In the genomic region with DNA sequence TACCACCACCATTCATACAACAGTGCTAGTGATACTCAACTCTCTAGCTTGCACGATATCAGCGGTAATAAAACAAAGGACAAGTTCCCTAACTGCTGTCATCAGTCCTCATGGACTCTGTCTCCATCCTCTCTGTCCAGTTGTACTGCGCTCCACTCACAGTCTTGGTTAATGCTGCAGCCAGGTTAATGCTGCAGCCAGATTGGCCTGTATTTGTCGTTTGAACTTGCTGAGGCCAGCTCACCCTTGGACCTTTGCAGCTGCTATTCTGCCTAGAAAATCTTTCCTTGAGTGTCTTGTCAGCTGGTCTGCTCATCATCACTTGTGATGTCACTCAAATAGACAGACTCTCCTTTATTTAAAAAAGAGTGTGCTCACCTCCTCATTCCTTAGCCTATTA, we compare ENCODE assay signal across 12 mouse cellular contexts.
DNase-seq lines count a peak whose midpoint lies in the region; ATAC-seq lines count a peak whose summit lies in the region.
"Had no signal": no experiment of that assay in that cellular context is flagged by ENCODE, and none has a peak within 500 bp of the region (broad histone marks: within the 10 kb centered on the region; RNA-seq: fewer than 3 reads in every experiment).

No protein-coding gene starts in this region.

- no peak overlapping the region for H3K4me2 ChIP-seq in heart, embryonic 12.5 days
- no peak overlapping the region for H3K4me2 ChIP-seq in kidney, embryonic 15.5 days
- H3K4me2 ChIP-seq in midbrain, embryonic 11.5 days, result no peak overlapping the region
- H3K4me2 ChIP-seq in midbrain, embryonic 14.5 days (ENCODE audit: low read length), result no peak overlapping the region
- H3K4me2 ChIP-seq: liver, embryonic 15.5 days had no signal

- 55% methylated on average over 4 of the region's 4 CpGs for WGBS in heart, embryonic 12.5 days
- WGBS in kidney, embryonic 15.5 days, result 76% methylated on average over 4 of the region's 4 CpGs
- 83% methylated on average over 4 of the region's 4 CpGs for WGBS in midbrain, embryonic 11.5 days
- WGBS in midbrain, embryonic 14.5 days, result 77% methylated on average over 4 of the region's 4 CpGs

- no peaks in the 10 kb centered on the region for H3K9me3 ChIP-seq in heart, embryonic 12.5 days (replicated peaks)
- no peaks in the 10 kb centered on the region for H3K9me3 ChIP-seq in kidney, embryonic 15.5 days (replicated peaks)
- H3K9me3 ChIP-seq in midbrain, embryonic 11.5 days (ENCODE audit: control insufficient read depth, low read length), result no peaks in the 10 kb centered on the region
- no peaks in the 10 kb centered on the region for H3K9me3 ChIP-seq in midbrain, embryonic 14.5 days (ENCODE audit: control insufficient read depth, low read length)
- H3K9me3 ChIP-seq: liver, embryonic 15.5 days; megakaryocyte, embryonic 14.5 days had no signal

- H3K9ac ChIP-seq in heart, embryonic 12.5 days, result no peak overlapping the region
- H3K9ac ChIP-seq in kidney, embryonic 15.5 days, result no peak overlapping the region
- no peak overlapping the region for H3K9ac ChIP-seq in midbrain, embryonic 11.5 days (ENCODE audit: low read length)
- H3K9ac ChIP-seq in midbrain, embryonic 14.5 days (replicated peaks; ENCODE audit: low read length), result no peak overlapping the region
- H3K9ac ChIP-seq: liver, embryonic 15.5 days had no signal

- H3K27me3 ChIP-seq in heart, embryonic 12.5 days (replicated peaks), result no peaks in the 10 kb centered on the region
- no peaks in the 10 kb centered on the region for H3K27me3 ChIP-seq in kidney, embryonic 15.5 days
- no peaks in the 10 kb centered on the region for H3K27me3 ChIP-seq in midbrain, embryonic 11.5 days (ENCODE audit: control insufficient read depth, insufficient read depth, low read length)
- H3K27me3 ChIP-seq in midbrain, embryonic 14.5 days (ENCODE audit: control insufficient read depth, insufficient read depth, low read length), result no peaks in the 10 kb centered on the region
- H3K27me3 ChIP-seq: liver, embryonic 15.5 days; megakaryocyte, embryonic 14.5 days had no signal

- H3K4me3 ChIP-seq in heart, embryonic 12.5 days, result no peak overlapping the region
- no peak overlapping the region for H3K4me3 ChIP-seq in kidney, embryonic 15.5 days (replicated peaks)
- H3K4me3 ChIP-seq in midbrain, embryonic 11.5 days (ENCODE audit: low read depth, low read length), result no peak overlapping the region
- no peak overlapping the region for H3K4me3 ChIP-seq in midbrain, embryonic 14.5 days (replicated peaks; ENCODE audit: low read depth, low read length)
- H3K4me3 ChIP-seq: liver, embryonic 15.5 days; megakaryocyte, embryonic 14.5 days had no signal

- no peak for ATAC-seq in heart, embryonic 12.5 days (ENCODE audit: insufficient number of reproducible peaks, low FRiP score)
- no peak for ATAC-seq in kidney, embryonic 15.5 days (replicated peaks; ENCODE audit: low FRiP score)
- ATAC-seq in midbrain, embryonic 11.5 days (ENCODE audit: low FRiP score), result no peak
- ATAC-seq in midbrain, embryonic 14.5 days (ENCODE audit: low FRiP score, low TSS enrichment), result no peak

- DNase-seq in heart, adult 18-20 months, result no peak
- no peak for DNase-seq in kidney, adult 11 months
- DNase-seq in midbrain, embryonic 11.5 days (ENCODE audit: low spot score, missing footprints), result peak; percentile 74
- DNase-seq in midbrain, embryonic 14.5 days, result no peak
- no peak for DNase-seq in neural tube, embryonic 10.5 days (ENCODE audit: extremely low spot score, low spot score)
- DNase-seq in embryo, embryonic 10 days (ENCODE audit: low spot score), result no peak
- DNase-seq: adrenal gland, adult 2 months; cerebellum, adult 9-10 months had no signal

- H3K27ac ChIP-seq in heart, embryonic 12.5 days (ENCODE audit: poor library complexity, severe bottlenecking), result peak overlapping the region; percentile 75
- H3K27ac ChIP-seq in kidney, embryonic 15.5 days, result peak overlapping the region; percentile 75
- no peak overlapping the region for H3K27ac ChIP-seq in midbrain, embryonic 11.5 days (ENCODE audit: low read depth, low read length)
- H3K27ac ChIP-seq in midbrain, embryonic 14.5 days (replicated peaks; ENCODE audit: low read depth, low read length), result no peak overlapping the region
- H3K27ac ChIP-seq: liver, embryonic 15.5 days had no signal

- peaks cover 53% of the 10 kb centered on the region for H3K4me1 ChIP-seq in heart, embryonic 12.5 days (replicated peaks)
- H3K4me1 ChIP-seq in kidney, embryonic 15.5 days, result peaks cover 34% of the 10 kb centered on the region
- peaks cover 11% of the 10 kb centered on the region for H3K4me1 ChIP-seq in midbrain, embryonic 11.5 days (ENCODE audit: control insufficient read depth, insufficient read depth, low read length)
- H3K4me1 ChIP-seq in midbrain, embryonic 14.5 days (ENCODE audit: control insufficient read depth, insufficient read depth, low read length), result peaks cover 20% of the 10 kb centered on the region

- H3K36me3 ChIP-seq in heart, embryonic 12.5 days, result no peaks in the 10 kb centered on the region
- no peaks in the 10 kb centered on the region for H3K36me3 ChIP-seq in kidney, embryonic 15.5 days
- no peaks in the 10 kb centered on the region for H3K36me3 ChIP-seq in midbrain, embryonic 11.5 days (ENCODE audit: control insufficient read depth, insufficient read depth, low read length)
- H3K36me3 ChIP-seq in midbrain, embryonic 14.5 days (ENCODE audit: control insufficient read depth, insufficient read depth, low read length), result no peaks in the 10 kb centered on the region
- H3K36me3 ChIP-seq: liver, embryonic 15.5 days had no signal

Comparison
In these comparisons a context has a peak if more than half of its experiments do, and no peak if none do; other contexts are left out.
1. H3K27ac ChIP-seq: peak in heart, embryonic 12.5 days (single experiment) and kidney, embryonic 15.5 days (single experiment); none in midbrain, embryonic 11.5 days (single experiment) and midbrain, embryonic 14.5 days (single experiment).